Mouse (Mus musculus) heart, embryonic 11.5 days (tissue): ENCODE results near the gene Lypd6b. TPM values are rescaled to one million over a fixed set of nuclear protein-coding genes. Genes with fewer than 3 reads are reported as not detected.

Experiments
- ATAC-seq: fragments of 200-750 bp; cut with Nextera tagmentation; replicated peaks from 2 replicates; pipeline ENCODE4 v1.8.0; 2017; ENCODE audit warnings: moderate library complexity; ENCODE audit not compliant: insufficient number of reproducible peaks, low FRiP score, low TSS enrichment
- H3K27ac ChIP-seq: fragments of 300-500 bp; sonication (generic); 2 replicates; pipeline ENCODE4 v1.5.1; 2014; ENCODE audit warnings: mild to moderate bottlenecking, low read depth, low read length
- H3K27me3 ChIP-seq: fragments of 300-500 bp; sonication (generic); 2 replicates; pipeline ENCODE4 v1.6.1; 2014; ENCODE audit warnings: mild to moderate bottlenecking, low read length, mixed read lengths; ENCODE audit not compliant: control insufficient read depth, insufficient read depth
- H3K36me3 ChIP-seq: fragments of 300-500 bp; sonication (generic); 2 replicates; pipeline ENCODE4 v1.6.1; 2014; ENCODE audit warnings: mild to moderate bottlenecking, low read length, moderate library complexity, mixed read lengths; ENCODE audit not compliant: control insufficient read depth, insufficient read depth
- H3K4me1 ChIP-seq: fragments of 300-500 bp; sonication (generic); 2 replicates; pipeline ENCODE4 v1.6.1; 2014; ENCODE audit warnings: low read length; ENCODE audit not compliant: control insufficient read depth, insufficient read depth
- H3K4me2 ChIP-seq: fragments of 300-500 bp; sonication (generic); 2 replicates; pipeline ENCODE4 v1.6.1; 2014; ENCODE audit warnings: mild to moderate bottlenecking, moderate library complexity
- H3K4me3 ChIP-seq: fragments of 300-500 bp; sonication (generic); 2 replicates; pipeline ENCODE4 v1.5.1; 2014; ENCODE audit warnings: low read depth, low read length
- H3K9ac ChIP-seq: fragments of 300-500 bp; sonication (generic); 2 replicates; pipeline ENCODE4 v1.6.1; 2014; ENCODE audit warnings: mild to moderate bottlenecking, low read depth, low read length, moderate library complexity
- H3K9me3 ChIP-seq: fragments of 300-500 bp; sonication (generic); replicated peaks from 2 replicates; pipeline ENCODE4 v1.6.1; 2016; ENCODE audit warnings: low read length; ENCODE audit not compliant: control insufficient read depth
- WGBS: fragments of 180-500 bp; shearing (Covaris S2); extraction: QIAGEN DNeasy Blood & Tissue Kit; methylation state at CpG from one replicate; pipeline ENCODE4 v1.1.7; 2014; ENCODE audit not compliant: insufficient replicate concordance; 5-methylcytosine and 5-hydroxymethylcytosine counted together
- polyA plus RNA-seq: library from polyadenylated mRNA; unstranded; fragments of >200 nt; fragmentation: Nextera tagmentation; extraction: Ambion mirVana; gene quantifications from 2 replicates; pipeline ENCODE4 v1.2.1, GENCODE M21; 2014

Lypd6b gene
- polyA plus RNA-seq, 1 experiment from 2014 or later: 1.3 TPM

- Histone ChIP-seq H3K4me3 (no peak overlapping the region), H3K36me3 (no peaks in the 10 kb centered on the region), H3K9me3 (no peaks in the 10 kb centered on the region), H3K9ac (no peak overlapping the region), H3K27ac (no peak overlapping the region), H3K4me2 (no peak overlapping the region), H3K27me3 (no peaks in the 10 kb centered on the region), H3K4me1 (no peaks in the 10 kb centered on the region)
- WGBS: 49% methylated on average over 3 of the region's 3 CpGs
- no peak for ATAC-seq
Measured at GRCm38 (mm10) chr2:49883990-49884389, 96.5 kb downstream of the Lypd6b start.

GRCm38 (mm10) chr2:49886209-49886608 lies 98.7 kb downstream of the Lypd6b start:
- ATAC-seq: no peak
- H3K9ac ChIP-seq: no peak overlapping the region
- no peaks in the 10 kb centered on the region for H3K4me1 ChIP-seq

GRCm38 (mm10) chr2:49888346-49888745 lies 100.9 kb downstream of the Lypd6b start:
- Histone ChIP-seq H3K4me2 (no peak overlapping the region), H3K4me3 (no peak overlapping the region), H3K36me3 (no peaks in the 10 kb centered on the region), H3K4me1 (no peaks in the 10 kb centered on the region), H3K9ac (no peak overlapping the region), H3K27ac (no peak overlapping the region), H3K27me3 (no peaks in the 10 kb centered on the region), H3K9me3 (no peaks in the 10 kb centered on the region)
- ATAC-seq: no peak
- WGBS: 82% methylated on average over 4 of the region's 4 CpGs

More at GRCm38 (mm10) chr2:49886209-49886608, 98.7 kb downstream of the Lypd6b start:
- no peak overlapping the region for H3K4me2 ChIP-seq
- no peaks in the 10 kb centered on the region for H3K27me3 ChIP-seq
- no peaks in the 10 kb centered on the region for H3K36me3 ChIP-seq
- H3K9me3 ChIP-seq: no peaks in the 10 kb centered on the region
- no peak overlapping the region for H3K27ac ChIP-seq
- WGBS: 83% methylated on average over 4 of the region's 4 CpGs
- H3K4me3 ChIP-seq: no peak overlapping the region

- no peak for ATAC-seq
- Histone ChIP-seq H3K9me3 (no peaks in the 10 kb centered on the region), H3K4me3 (no peak overlapping the region), H3K9ac (no peak overlapping the region), H3K27me3 (no peaks in the 10 kb centered on the region), H3K4me1 (no peaks in the 10 kb centered on the region), H3K27ac (no peak overlapping the region), H3K4me2 (no peak overlapping the region), H3K36me3 (no peaks in the 10 kb centered on the region)
- 54% methylated on average over 2 of the region's 2 CpGs for WGBS
Measured at GRCm38 (mm10) chr2:49890727-49891126, 103.2 kb downstream of the Lypd6b start.

GRCm38 (mm10) chr2:49909838-49910407 lies 122.4 kb downstream of the Lypd6b start:
- WGBS: 79% methylated on average over 6 of the region's 6 CpGs
- no peak overlapping the region for H3K4me2 ChIP-seq
- H3K27me3 ChIP-seq: no peaks in the 10 kb centered on the region
- no peak overlapping the region for H3K27ac ChIP-seq
- H3K9ac ChIP-seq: no peak overlapping the region
- peaks cover 11% of the 10 kb centered on the region for H3K4me1 ChIP-seq
- no peak for ATAC-seq
- no peaks in the 10 kb centered on the region for H3K9me3 ChIP-seq
- no peak overlapping the region for H3K4me3 ChIP-seq
- H3K36me3 ChIP-seq: no peaks in the 10 kb centered on the region

GRCm38 (mm10) chr2:49911296-49912034 lies 124.0 kb downstream of the Lypd6b start:
- H3K4me2 ChIP-seq: no peak overlapping the region
- no peaks in the 10 kb centered on the region for H3K36me3 ChIP-seq
- H3K9me3 ChIP-seq: no peaks in the 10 kb centered on the region
- no peak overlapping the region for H3K27ac ChIP-seq
- no peaks in the 10 kb centered on the region for H3K27me3 ChIP-seq
- no peak overlapping the region for H3K4me3 ChIP-seq
- no peak overlapping the region for H3K9ac ChIP-seq
- WGBS: 78% methylated on average over 7 of the region's 7 CpGs
- H3K4me1 ChIP-seq: peaks cover 11% of the 10 kb centered on the region
- ATAC-seq: no peak

GRCm38 (mm10) chr2:49912261-49912895 lies 124.9 kb downstream of the Lypd6b start:
- H3K4me2 ChIP-seq: no peak overlapping the region
- no peaks in the 10 kb centered on the region for H3K9me3 ChIP-seq
- no peak overlapping the region for H3K4me3 ChIP-seq
- H3K36me3 ChIP-seq: no peaks in the 10 kb centered on the region
- H3K27ac ChIP-seq: no peak overlapping the region
- ATAC-seq: no peak
- 75% methylated on average over 3 of the region's 3 CpGs for WGBS
- H3K9ac ChIP-seq: no peak overlapping the region
- no peaks in the 10 kb centered on the region for H3K27me3 ChIP-seq
- H3K4me1 ChIP-seq: peaks cover 11% of the 10 kb centered on the region

GRCm38 (mm10) chr2:49917489-49917888 lies 130.0 kb downstream of the Lypd6b start:
- H3K27me3 ChIP-seq: no peaks in the 10 kb centered on the region
- H3K9me3 ChIP-seq: no peaks in the 10 kb centered on the region
- ATAC-seq: no peak
- no peaks in the 10 kb centered on the region for H3K4me1 ChIP-seq
- no peak overlapping the region for H3K27ac ChIP-seq
- no peak overlapping the region for H3K4me3 ChIP-seq
- no peak overlapping the region for H3K9ac ChIP-seq
- H3K4me2 ChIP-seq: no peak overlapping the region
- no peaks in the 10 kb centered on the region for H3K36me3 ChIP-seq
- WGBS: 73% methylated on average over 10 of the region's 10 CpGs
